Mouse (Mus musculus): ENCODE results near the gene H2-Aa. TPM values are rescaled to one million over a fixed set of nuclear protein-coding genes. Genes with fewer than 3 reads are reported as not detected.

Gene H2-Aa
- polyA plus RNA-seq, 1 experiment from 2014 or later: 35.8 TPM

DNA sequence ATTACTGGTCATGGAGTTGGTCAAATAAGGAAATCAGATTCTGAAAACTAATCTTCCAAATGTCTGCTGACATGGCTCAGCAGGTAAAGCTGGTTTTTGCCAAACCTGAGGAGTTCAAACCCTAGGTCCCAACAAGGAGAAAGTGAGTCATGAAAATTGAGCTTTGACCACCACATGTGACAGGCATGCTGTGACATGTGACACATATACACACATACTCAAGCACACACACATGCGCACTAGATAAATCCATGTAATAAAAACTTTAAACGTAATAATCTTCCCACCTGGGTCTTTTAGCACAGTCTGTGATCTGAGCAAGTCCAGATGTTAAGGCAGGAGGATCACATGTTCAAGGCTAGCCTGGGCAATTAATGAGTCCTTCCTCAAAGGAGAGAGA is 16.2 kb upstream of the H2-Aa start:
- Histone ChIP-seq H3K9me3 (ENCODE audit: control insufficient read depth) (no peaks in the 10 kb centered on the region), H3K27me3 (replicated peaks; ENCODE audit: control insufficient read depth, insufficient read depth, low read length) (no peaks in the 10 kb centered on the region), H3K4me1 (replicated peaks; ENCODE audit: control insufficient read depth, insufficient read depth, low read length) (no peaks in the 10 kb centered on the region), H3K27ac (ENCODE audit: low read depth, low read length) (no peak overlapping the region), H3K36me3 (ENCODE audit: control insufficient read depth, insufficient read depth) (no peaks in the 10 kb centered on the region), H3K9ac (ENCODE audit: low read depth, low read length) (no peak overlapping the region), H3K4me3 (ENCODE audit: low read depth, low read length) (no peak overlapping the region), H3K4me2 (replicated peaks; ENCODE audit: low read depth) (no peak overlapping the region)
- WGBS: 59% methylated on average over 2 of the region's 2 CpGs
- ATAC-seq: no peak
- TF ChIP-seq CTCF (IDR thresholded peaks at IDR 0.05; ENCODE audit: low read depth): no peak

- 87% methylated on average over 4 of the region's 4 CpGs for WGBS
- no peaks in the 10 kb centered on the region for H3K27me3 ChIP-seq (replicated peaks; ENCODE audit: control insufficient read depth, insufficient read depth, low read length)
- H3K4me2 ChIP-seq (replicated peaks; ENCODE audit: low read depth): no peak overlapping the region
- no peak overlapping the region for H3K9ac ChIP-seq (ENCODE audit: low read depth, low read length)
- H3K36me3 ChIP-seq (ENCODE audit: control insufficient read depth, insufficient read depth): no peaks in the 10 kb centered on the region
- no peaks in the 10 kb centered on the region for H3K9me3 ChIP-seq (ENCODE audit: control insufficient read depth)
- no peak overlapping the region for H3K4me3 ChIP-seq (ENCODE audit: low read depth, low read length)
- ATAC-seq: no peak
- no peaks in the 10 kb centered on the region for H3K4me1 ChIP-seq (replicated peaks; ENCODE audit: control insufficient read depth, insufficient read depth, low read length)
- no peak for TF ChIP-seq CTCF (IDR thresholded peaks at IDR 0.05; ENCODE audit: low read depth)
- no peak overlapping the region for H3K27ac ChIP-seq (ENCODE audit: low read depth, low read length)
Observed at GRCm38 (mm10) chr17:34301670-34302190, 14.1 kb upstream of the H2-Aa start.

DNA sequence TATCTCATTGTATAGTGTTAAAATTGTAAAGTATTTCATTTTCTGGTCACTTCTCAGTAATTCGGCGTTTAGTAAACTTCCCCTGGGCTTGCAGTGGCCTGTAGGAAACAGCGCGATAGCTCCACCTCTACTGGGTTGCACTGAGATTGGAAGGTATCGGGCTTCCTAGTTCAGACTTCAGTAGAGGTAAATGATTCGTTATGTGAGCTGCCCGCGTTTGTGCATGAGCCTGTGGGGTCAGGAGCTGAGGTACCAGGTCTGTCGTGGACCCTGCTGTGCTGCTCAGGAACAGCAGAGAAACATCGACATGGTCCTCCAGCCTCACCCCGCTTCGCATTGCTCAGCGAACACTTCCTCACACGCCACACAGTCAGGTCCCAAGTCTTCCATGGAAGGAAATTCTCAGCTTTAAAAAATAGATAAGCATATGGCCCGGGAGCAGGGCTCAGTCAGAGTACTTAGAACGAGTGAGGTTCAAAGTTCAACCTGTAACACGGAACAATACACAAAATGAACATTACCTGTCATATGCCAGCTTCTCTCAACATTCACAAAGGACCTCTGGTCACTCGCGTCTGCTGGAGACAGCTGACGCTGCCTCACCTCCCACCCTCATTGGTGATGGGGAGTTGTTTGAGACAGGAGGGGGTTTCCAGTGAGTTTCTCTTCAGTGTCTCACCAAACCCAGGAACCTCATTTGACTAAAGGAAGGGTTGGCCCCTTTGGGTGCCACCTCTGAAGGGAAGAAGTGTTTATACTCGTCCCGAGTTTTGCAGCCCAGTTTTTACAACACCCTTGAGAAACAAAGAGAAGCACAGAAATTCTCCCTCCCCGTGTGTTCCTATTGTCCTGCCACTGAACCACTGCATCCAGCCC is 13.3 kb upstream of the H2-Aa start:
- 46% methylated on average over 23 of the region's 23 CpGs for WGBS
- Histone ChIP-seq H3K36me3 (ENCODE audit: control insufficient read depth, insufficient read depth) (no peaks in the 10 kb centered on the region), H3K4me2 (replicated peaks; ENCODE audit: low read depth) (peak overlapping the region; percentile 47), H3K4me3 (ENCODE audit: low read depth, low read length) (peak overlapping the region; percentile 9; the same call in 1 of the 2 replicates), H3K27me3 (replicated peaks; ENCODE audit: control insufficient read depth, insufficient read depth, low read length) (no peaks in the 10 kb centered on the region), H3K4me1 (replicated peaks; ENCODE audit: control insufficient read depth, insufficient read depth, low read length) (no peaks in the 10 kb centered on the region), H3K9ac (ENCODE audit: low read depth, low read length) (no peak overlapping the region), H3K9me3 (ENCODE audit: control insufficient read depth) (no peaks in the 10 kb centered on the region), H3K27ac (ENCODE audit: low read depth, low read length) (peak overlapping the region; percentile 79)
- no peak for TF ChIP-seq CTCF (IDR thresholded peaks at IDR 0.05; ENCODE audit: low read depth)
- peak; percentile 86 for ATAC-seq

GRCm38 (mm10) chr17:34300071-34300470 is 12.4 kb upstream of the H2-Aa start:
- Histone ChIP-seq H3K4me2 (replicated peaks; ENCODE audit: low read depth) (no peak overlapping the region), H3K27me3 (replicated peaks; ENCODE audit: control insufficient read depth, insufficient read depth, low read length) (no peaks in the 10 kb centered on the region), H3K9ac (ENCODE audit: low read depth, low read length) (no peak overlapping the region), H3K4me1 (replicated peaks; ENCODE audit: control insufficient read depth, insufficient read depth, low read length) (no peaks in the 10 kb centered on the region), H3K9me3 (ENCODE audit: control insufficient read depth) (no peaks in the 10 kb centered on the region), H3K4me3 (ENCODE audit: low read depth, low read length) (no peak overlapping the region), H3K27ac (ENCODE audit: low read depth, low read length) (no peak overlapping the region), H3K36me3 (ENCODE audit: control insufficient read depth, insufficient read depth) (no peaks in the 10 kb centered on the region)
- TF ChIP-seq CTCF (IDR thresholded peaks at IDR 0.05; ENCODE audit: low read depth): no peak
- WGBS: 73% methylated on average over 8 of the region's 8 CpGs
- ATAC-seq: no peak

- no peaks in the 10 kb centered on the region for H3K27me3 ChIP-seq (replicated peaks; ENCODE audit: control insufficient read depth, insufficient read depth, low read length)
- no peak overlapping the region for H3K4me2 ChIP-seq (replicated peaks; ENCODE audit: low read depth)
- 83% methylated on average over 3 of the region's 3 CpGs for WGBS
- H3K4me3 ChIP-seq (ENCODE audit: low read depth, low read length): no peak overlapping the region
- no peak overlapping the region for H3K9ac ChIP-seq (ENCODE audit: low read depth, low read length)
- no peaks in the 10 kb centered on the region for H3K36me3 ChIP-seq (ENCODE audit: control insufficient read depth, insufficient read depth)
- TF ChIP-seq CTCF (IDR thresholded peaks at IDR 0.05; ENCODE audit: low read depth): no peak
- no peaks in the 10 kb centered on the region for H3K4me1 ChIP-seq (replicated peaks; ENCODE audit: control insufficient read depth, insufficient read depth, low read length)
- ATAC-seq: no peak
- no peaks in the 10 kb centered on the region for H3K9me3 ChIP-seq (ENCODE audit: control insufficient read depth)
- no peak overlapping the region for H3K27ac ChIP-seq (ENCODE audit: low read depth, low read length)
Observed at GRCm38 (mm10) chr17:34299356-34299755, 11.7 kb upstream of the H2-Aa start.

DNA sequence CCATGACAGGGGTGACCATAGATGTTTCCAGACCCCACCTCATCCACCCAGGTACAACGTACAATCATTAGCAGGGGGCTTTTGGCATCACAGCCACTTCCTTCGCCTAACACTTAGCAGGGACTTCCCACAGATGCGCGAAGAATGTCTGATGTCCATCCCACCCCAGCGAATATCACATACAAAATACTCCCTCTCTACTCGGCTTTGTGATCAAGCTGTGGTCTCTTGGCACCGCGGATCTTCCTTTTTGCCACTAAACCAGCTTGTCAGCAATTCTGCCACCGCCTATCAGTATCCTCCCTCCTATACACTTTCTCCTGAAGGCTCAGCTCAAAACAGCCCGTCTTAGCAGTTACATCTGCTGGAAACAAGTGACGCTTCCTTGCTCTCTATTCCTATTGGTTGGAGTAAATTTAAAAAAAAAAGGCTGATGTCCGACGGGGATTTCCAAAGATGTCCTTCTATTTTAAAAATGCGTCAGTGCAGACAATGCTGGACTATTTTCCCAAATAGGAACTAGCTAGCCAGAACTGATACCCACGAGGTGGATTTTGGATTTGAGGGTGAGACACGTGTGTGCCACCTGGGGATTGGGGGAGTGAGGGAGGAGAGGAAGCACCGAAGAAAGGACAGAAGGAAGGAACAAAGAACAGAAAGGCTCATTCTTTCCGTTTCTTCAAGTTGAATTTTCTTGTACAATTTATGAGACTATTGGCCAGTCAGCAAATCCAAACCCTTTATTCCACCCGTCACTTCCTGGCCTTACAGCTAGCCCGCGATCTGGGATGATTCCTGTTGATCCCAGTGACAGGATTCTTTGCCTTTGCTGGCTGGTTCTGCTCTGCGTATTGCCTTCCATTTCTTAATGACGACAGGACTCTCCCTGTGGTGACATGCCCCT is 8.5 kb upstream of the H2-Aa start:
- Histone ChIP-seq H3K4me2 (replicated peaks; ENCODE audit: low read depth) (peak overlapping the region; percentile 56), H3K4me1 (replicated peaks; ENCODE audit: control insufficient read depth, insufficient read depth, low read length) (no peaks in the 10 kb centered on the region), H3K9me3 (ENCODE audit: control insufficient read depth) (no peaks in the 10 kb centered on the region), H3K27ac (ENCODE audit: low read depth, low read length) (no peak overlapping the region), H3K4me3 (ENCODE audit: low read depth, low read length) (no peak overlapping the region), H3K27me3 (replicated peaks; ENCODE audit: control insufficient read depth, insufficient read depth, low read length) (no peaks in the 10 kb centered on the region), H3K9ac (ENCODE audit: low read depth, low read length) (no peak overlapping the region), H3K36me3 (ENCODE audit: control insufficient read depth, insufficient read depth) (no peaks in the 10 kb centered on the region)
- no peak for TF ChIP-seq CTCF (IDR thresholded peaks at IDR 0.05; ENCODE audit: low read depth)
- ATAC-seq: peak; percentile 42; the same call in 1 of the 2 replicates
- WGBS: 25% methylated on average over 23 of the region's 23 CpGs

All from intestine, postnatal 0 days (tissue).